Mouse (Mus musculus) embryonic facial prominence, embryonic 11.5 days (tissue): ENCODE results near the gene Cacna1c. TPM values are rescaled to one million over a fixed set of nuclear protein-coding genes. Genes with fewer than 3 reads are reported as not detected.

Experiments
- ATAC-seq: fragments of 200-750 bp; cut with Nextera tagmentation; replicated peaks from 2 replicates; pipeline ENCODE4 v1.8.0; 2017; ENCODE audit warnings: low read depth; ENCODE audit not compliant: insufficient number of reproducible peaks, low FRiP score, low TSS enrichment
- DNase-seq: peaks from one replicate; pipeline ENCODE4 v3.0.0-alpha.2; 2015; ENCODE audit warnings: low spot score
- H3K27ac ChIP-seq: fragments of 300-500 bp; sonication (generic); replicated peaks from 2 replicates; pipeline ENCODE4 v1.5.1; 2014; ENCODE audit warnings: mild to moderate bottlenecking, low read depth, low read length, control low read depth
- H3K27me3 ChIP-seq: fragments of 300-500 bp; sonication (generic); 2 replicates; pipeline ENCODE4 v1.6.1; 2014; ENCODE audit warnings: mild to moderate bottlenecking, low read length, moderate library complexity, mixed read lengths; ENCODE audit not compliant: control insufficient read depth, insufficient read depth
- H3K36me3 ChIP-seq: fragments of 300-500 bp; sonication (generic); replicated peaks from 2 replicates; pipeline ENCODE4 v1.6.1; 2014; ENCODE audit warnings: low read depth, mild to moderate bottlenecking, low read length, moderate library complexity, mixed read lengths; ENCODE audit not compliant: control insufficient read depth, insufficient read depth
- H3K4me1 ChIP-seq: fragments of 300-500 bp; sonication (generic); 2 replicates; pipeline ENCODE4 v1.6.1; 2014; ENCODE audit warnings: low read length, mixed read lengths; ENCODE audit not compliant: control insufficient read depth, insufficient read depth
- H3K4me2 ChIP-seq: fragments of 300-500 bp; sonication (generic); 2 replicates; pipeline ENCODE4 v1.6.1; 2014; ENCODE audit warnings: low read depth, mild to moderate bottlenecking, control low read depth, low read length, moderate library complexity
- H3K4me3 ChIP-seq: fragments of 300-500 bp; sonication (generic); 2 replicates; pipeline ENCODE4 v1.5.1; 2014; ENCODE audit warnings: low read depth, low read length, control low read depth
- H3K9ac ChIP-seq: fragments of 300-500 bp; sonication (generic); replicated peaks from 2 replicates; pipeline ENCODE4 v1.6.1; 2014; ENCODE audit warnings: mild to moderate bottlenecking, control low read depth, low read length
- H3K9me3 ChIP-seq: fragments of 300-500 bp; sonication (generic); replicated peaks from 2 replicates; pipeline ENCODE4 v1.6.1; 2016; ENCODE audit warnings: mild to moderate bottlenecking, low read length, inconsistent platforms, mixed read lengths; ENCODE audit not compliant: control insufficient read depth
- WGBS: fragments of 180-500 bp; shearing (Covaris S2); extraction: QIAGEN DNeasy Blood & Tissue Kit; methylation state at CpG from one replicate; pipeline ENCODE4 v1.1.7; 2014; 5-methylcytosine and 5-hydroxymethylcytosine counted together
- polyA plus RNA-seq: library from polyadenylated mRNA; unstranded; fragments of >200 nt; fragmentation: Nextera tagmentation; extraction: Ambion mirVana; gene quantifications from 2 replicates; pipeline ENCODE4 v1.2.1, GENCODE M21; 2014

Gene Cacna1c
- polyA plus RNA-seq, 1 experiment from 2014 or later: 4.3 TPM

- ATAC-seq: no peak
- Histone ChIP-seq H3K36me3 (no peaks in the 10 kb centered on the region), H3K9ac (no peak overlapping the region), H3K4me3 (no peak overlapping the region), H3K4me2 (no peak overlapping the region), H3K27ac (no peak overlapping the region), H3K9me3 (no peaks in the 10 kb centered on the region), H3K27me3 (no peaks in the 10 kb centered on the region), H3K4me1 (no peaks in the 10 kb centered on the region; the same call in 1 of the 2 replicates)
- DNase-seq: no peak
- 67% methylated on average over 7 of the region's 7 CpGs for WGBS
These were observed 325.9 kb downstream of the Cacna1c start for GRCm38 (mm10) chr6:118870241-118870841.

- DNase-seq: no peak
- H3K9me3 ChIP-seq: no peaks in the 10 kb centered on the region
- no peaks in the 10 kb centered on the region; the same call in 1 of the 2 replicates for H3K4me1 ChIP-seq
- H3K9ac ChIP-seq: no peak overlapping the region
- WGBS: 77% methylated on average over 7 of the region's 7 CpGs
- ATAC-seq: no peak
- H3K4me2 ChIP-seq: no peak overlapping the region
- H3K27ac ChIP-seq: no peak overlapping the region
- H3K4me3 ChIP-seq: no peak overlapping the region
- no peaks in the 10 kb centered on the region for H3K36me3 ChIP-seq
- no peaks in the 10 kb centered on the region for H3K27me3 ChIP-seq
These were observed 328.8 kb downstream of the Cacna1c start for GRCm38 (mm10) chr6:118867384-118867783.

- ATAC-seq (no peak), DNase-seq (no peak)
- no peaks in the 10 kb centered on the region for H3K36me3 ChIP-seq
These were observed 329.3 kb downstream of the Cacna1c start for GRCm38 (mm10) chr6:118866889-118867288.

GRCm38 (mm10) chr6:118865777-118866380 lies 330.3 kb downstream of the Cacna1c start:
- 89% methylated on average over 5 of the region's 5 CpGs for WGBS
- Histone ChIP-seq H3K27me3 (no peaks in the 10 kb centered on the region), H3K4me1 (no peaks in the 10 kb centered on the region; the same call in 1 of the 2 replicates), H3K4me2 (no peak overlapping the region), H3K4me3 (no peak overlapping the region), H3K9me3 (no peaks in the 10 kb centered on the region), H3K36me3 (no peaks in the 10 kb centered on the region), H3K27ac (no peak overlapping the region), H3K9ac (no peak overlapping the region)
- DNase-seq (no peak), ATAC-seq (no peak)

More at GRCm38 (mm10) chr6:118866889-118867288, 329.3 kb downstream of the Cacna1c start:
- Histone ChIP-seq H3K4me2 (no peak overlapping the region), H3K27me3 (no peaks in the 10 kb centered on the region), H3K9ac (no peak overlapping the region), H3K4me3 (no peak overlapping the region), H3K9me3 (no peaks in the 10 kb centered on the region), H3K4me1 (no peaks in the 10 kb centered on the region; the same call in 1 of the 2 replicates), H3K27ac (no peak overlapping the region)
- 62% methylated on average over 3 of the region's 3 CpGs for WGBS

GRCm38 (mm10) chr6:118864696-118865620 lies 331.3 kb downstream of the Cacna1c start:
- Histone ChIP-seq H3K4me3 (no peak overlapping the region), H3K27me3 (no peaks in the 10 kb centered on the region), H3K4me2 (no peak overlapping the region), H3K27ac (no peak overlapping the region), H3K4me1 (no peaks in the 10 kb centered on the region; the same call in 1 of the 2 replicates), H3K36me3 (no peaks in the 10 kb centered on the region), H3K9me3 (no peaks in the 10 kb centered on the region), H3K9ac (no peak overlapping the region)
- ATAC-seq (no peak), DNase-seq (no peak)
- WGBS: 58% methylated on average over 18 of the region's 18 CpGs

GRCm38 (mm10) chr6:118862727-118863126 lies 333.5 kb downstream of the Cacna1c start:
- no peak overlapping the region for H3K9ac ChIP-seq
- H3K4me1 ChIP-seq: no peaks in the 10 kb centered on the region; the same call in 1 of the 2 replicates
- no peak overlapping the region for H3K4me2 ChIP-seq
- DNase-seq (no peak), ATAC-seq (no peak)
- H3K36me3 ChIP-seq: no peaks in the 10 kb centered on the region
- H3K27me3 ChIP-seq: no peaks in the 10 kb centered on the region
- H3K4me3 ChIP-seq: no peak overlapping the region
- no peak overlapping the region for H3K27ac ChIP-seq
- 90% methylated on average over 9 of the region's 9 CpGs for WGBS
- H3K9me3 ChIP-seq: no peaks in the 10 kb centered on the region

- no peak overlapping the region for H3K4me3 ChIP-seq
- no peak overlapping the region for H3K4me2 ChIP-seq
- H3K9me3 ChIP-seq: no peaks in the 10 kb centered on the region
- WGBS: 82% methylated on average over 5 of the region's 5 CpGs
- no peak for DNase-seq
- H3K27me3 ChIP-seq: no peaks in the 10 kb centered on the region
- no peak overlapping the region for H3K27ac ChIP-seq
- H3K4me1 ChIP-seq: no peaks in the 10 kb centered on the region
- no peak overlapping the region for H3K9ac ChIP-seq
- no peak for ATAC-seq
- no peaks in the 10 kb centered on the region for H3K36me3 ChIP-seq
These were observed 334.1 kb downstream of the Cacna1c start for GRCm38 (mm10) chr6:118862091-118862490.
